Mouse (Mus musculus) heart, postnatal 0 days (tissue): Measurements from ENCODE around the gene Capza1. TPM values are rescaled to one million over a fixed set of nuclear protein-coding genes. Genes with fewer than 3 reads are reported as not detected.
"Not testable (repeated sequence)": the region's sequence is repeated elsewhere in the genome, so short reads cannot be mapped to it uniquely, and the experiment has no call there.

Experiments
- ATAC-seq: fragments of 200-750 bp; cut with Nextera tagmentation; 2 replicates; pipeline ENCODE4 v1.8.0; 2017; ENCODE audit warnings: low read depth, moderate number of reproducible peaks, moderate library complexity; ENCODE audit not compliant: insufficient read depth
- DNase-seq: peaks from one replicate; pipeline ENCODE4 v3.0.0-alpha.2; 2016; ENCODE audit warnings: low spot score
- H3K27ac ChIP-seq: fragments of 300-500 bp; sonication (generic); 2 replicates; pipeline ENCODE4 v1.5.1; 2014; ENCODE audit warnings: low read depth, mild to moderate bottlenecking
- H3K27me3 ChIP-seq: fragments of 300-500 bp; sonication (generic); 2 replicates; pipeline ENCODE4 v1.6.1; 2014; ENCODE audit warnings: low read length, mixed read lengths; ENCODE audit not compliant: control insufficient read depth, insufficient read depth
- H3K36me3 ChIP-seq: fragments of 300-500 bp; sonication (generic); replicated peaks from 2 replicates; pipeline ENCODE4 v1.6.1; 2014; ENCODE audit warnings: low read length, mixed read lengths; ENCODE audit not compliant: control insufficient read depth, insufficient read depth
- H3K4me1 ChIP-seq: fragments of 300-500 bp; sonication (generic); 2 replicates; pipeline ENCODE4 v1.6.1; 2014; ENCODE audit warnings: antibody characterized with exemption; ENCODE audit not compliant: control insufficient read depth, insufficient read depth
- H3K4me2 ChIP-seq: fragments of 300-500 bp; sonication (generic); 2 replicates; pipeline ENCODE4 v1.6.1; 2014; ENCODE audit warnings: low read depth, mild to moderate bottlenecking, low read length, moderate library complexity
- H3K4me3 ChIP-seq: fragments of 300-500 bp; sonication (generic); 2 replicates; pipeline ENCODE4 v1.5.1; 2014; ENCODE audit warnings: low read depth, low read length
- H3K9ac ChIP-seq: fragments of 300-500 bp; sonication (generic); replicated peaks from 2 replicates; pipeline ENCODE4 v1.6.1; 2014; ENCODE audit warnings: low read depth, low read length, mixed read lengths
- H3K9me3 ChIP-seq: fragments of 300-500 bp; sonication (generic); replicated peaks from 2 replicates; pipeline ENCODE4 v1.6.1; 2016; ENCODE audit warnings: low read length; ENCODE audit not compliant: control insufficient read depth
- CTCF ChIP-seq: IDR thresholded peaks from 2 replicates; pipeline ENCODE4 v1.5.1; 2016; ENCODE audit warnings: antibody characterized with exemption, control low read depth, low read depth
- EP300 ChIP-seq: IDR thresholded peaks from 2 replicates; pipeline ENCODE4 v1.6.1; 2016; ENCODE audit warnings: antibody characterized with exemption, low read depth
- WGBS: fragments of 180-500 bp; shearing (Covaris S2); extraction: QIAGEN DNeasy Blood & Tissue Kit; methylation state at CpG from one replicate; pipeline ENCODE4 v1.1.7; 2014; 5-methylcytosine and 5-hydroxymethylcytosine counted together
- polyA plus RNA-seq: library from polyadenylated mRNA; unstranded; fragments of >200 nt; fragmentation: Nextera tagmentation; extraction: Ambion mirVana; gene quantifications from 2 replicates; pipeline ENCODE4 v1.2.1, GENCODE M21; 2015
- total RNA-seq: library from RNA; depleted of rRNA; stranded (reverse); fragments of >200 nt; gene quantifications from 2 replicates; pipeline ENCODE4 v1.2.3, GENCODE M21; 2014; ENCODE audit warnings: low replicate concordance

Capza1 gene
- total and polyA plus RNA-seq, 2 experiments from 2014 or later, result 98.4 to 141 TPM

DNA sequence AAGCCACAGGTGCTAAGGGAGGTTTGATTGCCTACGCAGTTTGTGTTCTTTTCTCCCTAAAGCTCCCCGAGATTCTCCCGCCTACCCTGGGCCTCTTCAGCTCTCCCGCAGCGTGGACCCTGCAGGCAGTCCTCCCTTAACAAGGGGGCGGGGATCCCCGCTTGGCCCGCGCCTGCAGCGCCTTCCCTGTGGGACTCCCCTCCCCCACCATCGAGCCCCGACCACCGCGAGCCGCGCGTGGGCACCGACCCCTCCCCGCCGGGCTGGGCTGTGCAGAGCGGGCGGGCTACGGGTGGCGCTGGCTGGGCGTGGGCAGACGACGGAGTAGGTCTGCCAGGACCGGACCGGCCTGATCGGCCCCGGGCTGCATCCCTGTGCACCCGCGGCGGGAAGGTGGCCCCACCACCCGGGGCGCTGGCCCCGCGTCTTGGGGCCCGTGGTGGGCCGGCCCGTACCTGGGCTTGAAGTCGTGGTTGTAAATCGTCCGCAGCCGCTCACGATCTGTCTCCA, 46.8 kb downstream of the Capza1 start:
- under 1% methylated on average over 45 of the region's 46 CpGs for WGBS

DNA sequence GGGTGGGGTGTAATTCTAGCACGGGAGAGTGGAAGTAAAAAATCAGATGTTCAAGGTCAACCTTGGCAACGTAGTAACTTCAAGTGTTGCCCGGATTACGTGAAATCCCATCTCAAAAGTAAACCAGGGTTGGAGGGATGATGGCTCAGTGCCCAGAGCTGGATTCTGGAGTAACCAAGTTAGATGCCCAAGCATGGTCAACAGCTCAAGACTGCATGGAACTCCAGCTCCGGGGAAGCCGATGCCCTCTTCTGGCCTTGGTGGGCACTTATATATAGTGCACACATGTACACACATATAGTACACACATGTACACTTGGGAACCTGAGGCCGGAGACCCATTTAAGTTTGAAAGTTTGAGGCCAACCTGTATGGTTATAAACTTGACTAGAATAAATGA, 48.2 kb downstream of the Capza1 start:
- ATAC-seq, result no peak
- H3K9me3 ChIP-seq, result no peaks in the 10 kb centered on the region
- no peak overlapping the region for H3K4me2 ChIP-seq
- no peak overlapping the region for H3K4me3 ChIP-seq
- peaks cover 33% of the 10 kb centered on the region for H3K4me1 ChIP-seq
- H3K9ac ChIP-seq, result no peak overlapping the region
- no peaks in the 10 kb centered on the region for H3K27me3 ChIP-seq
- no peak for DNase-seq
- peaks cover 3% of the 10 kb centered on the region; the same call in 1 of the 2 replicates for H3K36me3 ChIP-seq
- 91% methylated on average over 7 of the region's 7 CpGs for WGBS
- H3K27ac ChIP-seq, result no peak overlapping the region
- TF ChIP-seq EP300 (no peak), CTCF (0 out of 2 replicates have a peak, but pooled peaks have one; percentile 3)

More for the DNA sequence above, 46.8 kb downstream of the Capza1 start:
- no peak for TF ChIP-seq CTCF
- TF ChIP-seq EP300, result no peak
- Histone ChIP-seq H3K9me3 (no peaks in the 10 kb centered on the region), H3K4me2 (peak overlapping the region; percentile 72), H3K27ac (peak overlapping the region; percentile 98), H3K36me3 (peaks cover 3% of the 10 kb centered on the region; the same call in 1 of the 2 replicates), H3K9ac (peak overlapping the region; percentile 98), H3K4me1 (peaks cover 33% of the 10 kb centered on the region), H3K27me3 (no peaks in the 10 kb centered on the region), H3K4me3 (peak overlapping the region; percentile 98)
- DNase-seq, result peak; percentile 42
- ATAC-seq, result peak; percentile 58

DNA sequence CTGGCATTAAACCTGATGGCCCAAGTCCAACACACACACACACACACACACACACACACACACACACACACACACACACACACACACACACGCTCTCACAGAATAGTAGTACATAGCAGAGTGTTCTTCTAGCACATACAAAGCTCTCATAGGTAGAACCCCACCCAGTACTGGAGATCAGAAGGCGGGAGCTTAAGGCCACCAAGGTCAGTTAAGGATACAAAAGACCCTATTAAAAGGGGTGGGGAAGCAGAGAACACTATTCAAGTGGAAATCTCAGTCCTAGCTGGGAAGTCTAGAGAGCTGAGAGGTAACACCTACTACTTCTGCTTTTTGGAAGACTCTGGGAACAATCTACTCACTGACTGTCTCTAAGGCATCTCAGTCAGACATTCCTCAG, 49.0 kb downstream of the Capza1 start:
- no peaks in the 10 kb centered on the region for H3K27me3 ChIP-seq

DNA sequence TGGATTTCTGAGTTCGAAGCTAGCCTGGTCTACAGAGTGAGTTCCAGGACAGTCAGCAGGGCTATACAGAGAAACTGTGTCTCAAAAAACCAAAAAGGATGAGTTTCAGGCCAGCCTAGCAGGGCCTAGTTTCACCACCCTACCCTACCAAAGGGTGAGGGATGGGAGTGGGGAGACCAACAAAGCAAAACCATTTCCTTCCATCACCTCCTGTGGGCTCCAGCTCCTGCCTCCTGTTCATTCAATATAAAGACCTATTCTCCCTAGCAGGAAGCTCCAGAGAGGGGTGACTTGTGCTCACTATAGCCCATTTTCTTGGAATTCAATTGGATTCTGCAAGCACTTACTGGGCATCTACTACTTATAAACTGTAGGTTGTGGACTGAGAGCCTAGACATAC, 49.6 kb downstream of the Capza1 start:
- Histone ChIP-seq H3K9me3 (no peaks in the 10 kb centered on the region), H3K4me1 (peaks cover 23% of the 10 kb centered on the region), H3K36me3 (0 out of 2 replicates have a peak, but pooled peaks cover 3% of the 10 kb centered on the region), H3K9ac (no peak overlapping the region), H3K4me2 (no peak overlapping the region), H3K27ac (no peak overlapping the region), H3K27me3 (no peaks in the 10 kb centered on the region), H3K4me3 (no peak overlapping the region)
- WGBS, result 89% methylated on average over 1 of the region's 1 CpGs
- TF ChIP-seq CTCF, result no peak
- TF ChIP-seq EP300, result no peak
- DNase-seq, result no peak
- no peak for ATAC-seq

More for the DNA sequence above, 49.0 kb downstream of the Capza1 start:
- Histone ChIP-seq H3K4me1 (peaks cover 29% of the 10 kb centered on the region), H3K4me3 (no peak overlapping the region), H3K27ac (no peak overlapping the region), H3K36me3 (0 out of 2 replicates have a peak, but pooled peaks cover 3% of the 10 kb centered on the region), H3K4me2 (no peak overlapping the region), H3K9ac (no peak overlapping the region), H3K9me3 (no peaks in the 10 kb centered on the region)
- WGBS, result 90% methylated on average over 2 of the region's 2 CpGs
- no peak for TF ChIP-seq EP300
- TF ChIP-seq CTCF, result no peak
- ATAC-seq (no peak), DNase-seq (no peak)

DNA sequence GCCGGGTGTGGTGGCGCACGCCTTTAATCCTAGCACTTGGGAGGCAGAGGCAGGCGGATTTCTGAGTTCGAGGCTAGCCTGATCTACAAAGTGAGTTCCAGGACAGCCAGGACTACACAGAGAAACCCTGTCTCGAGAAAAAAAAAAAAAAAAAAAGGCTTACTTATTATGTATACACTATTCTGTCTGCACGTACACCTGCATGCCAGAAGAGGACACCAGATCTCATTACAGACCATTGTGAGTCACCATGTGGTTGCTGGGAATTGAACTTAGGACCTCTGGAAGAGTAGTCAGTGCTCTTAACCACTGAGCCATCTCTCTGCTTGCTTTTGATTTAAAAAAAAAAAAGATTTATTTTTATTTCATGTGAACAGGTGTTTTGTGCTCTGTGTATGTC, 51.1 kb downstream of the Capza1 start:
- not testable (repeated sequence) for H3K27me3 ChIP-seq, ATAC-seq
- WGBS, result 89% methylated on average over 7 of the region's 7 CpGs

DNA sequence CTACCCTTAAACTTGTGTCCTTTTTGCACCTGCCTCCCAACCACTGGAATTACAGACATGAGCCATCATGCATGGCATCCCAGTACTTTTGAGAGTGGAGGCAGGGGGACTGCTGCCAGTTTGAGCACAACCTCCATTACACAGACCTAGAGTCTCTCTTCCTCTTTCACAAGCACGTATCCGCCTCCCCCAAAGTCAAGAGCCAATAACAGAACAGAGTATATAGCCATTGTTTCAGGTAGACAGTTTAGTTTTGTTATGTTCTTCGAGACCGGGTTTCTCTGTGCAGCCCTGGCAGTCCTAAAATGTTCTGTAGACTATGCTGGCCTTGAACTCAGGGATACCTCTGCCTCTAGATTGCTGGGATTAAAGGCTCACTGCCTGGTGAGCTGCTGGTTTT, 52.1 kb downstream of the Capza1 start:
- WGBS, result 86% methylated on average over 4 of the region's 4 CpGs
- Histone ChIP-seq H3K27ac (no peak overlapping the region), H3K36me3 (0 out of 2 replicates have a peak, but pooled peaks cover 9% of the 10 kb centered on the region), H3K4me2 (no peak overlapping the region), H3K27me3 (no peaks in the 10 kb centered on the region), H3K9ac (no peak overlapping the region), H3K9me3 (no peaks in the 10 kb centered on the region), H3K4me1 (0 out of 2 replicates have a peak, but pooled peaks cover 11% of the 10 kb centered on the region), H3K4me3 (no peak overlapping the region)
- DNase-seq (no peak), ATAC-seq (no peak)
- no peak for TF ChIP-seq EP300

More for the DNA sequence above, 51.1 kb downstream of the Capza1 start:
- not testable (repeated sequence) for H3K4me2 ChIP-seq, H3K27ac ChIP-seq, DNase-seq, H3K4me3 ChIP-seq, H3K9ac ChIP-seq, H3K9me3 ChIP-seq, H3K36me3 ChIP-seq
- 0 out of 2 replicates have a peak, but pooled peaks cover 11% of the 10 kb centered on the region for H3K4me1 ChIP-seq
